Mouse (Mus musculus): ENCODE results near the gene Dock9.
"Not testable (repeated sequence)": the region's sequence is repeated elsewhere in the genome, so short reads cannot be mapped to it uniquely, and the experiment has no call there.

The Dock9 gene

DNA sequence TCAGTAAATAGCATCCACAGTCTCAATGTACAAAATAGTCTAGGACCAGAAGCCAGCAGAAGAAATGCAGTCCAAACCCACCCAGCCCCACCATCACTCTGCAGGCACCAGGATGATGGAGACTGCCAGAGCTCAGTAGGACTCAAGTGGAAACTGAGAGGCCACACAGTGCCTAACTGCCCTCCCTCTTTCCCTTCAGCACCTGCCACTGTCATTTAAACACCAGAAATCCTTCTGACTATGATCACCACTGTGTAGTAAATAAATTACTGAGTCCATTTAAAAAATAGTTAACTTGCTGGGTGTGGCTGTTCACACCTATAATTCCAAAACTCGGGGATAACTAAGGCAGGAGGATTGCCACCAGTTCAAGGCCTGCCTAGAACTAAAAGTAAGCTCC is 97.6 kb downstream of the Dock9 start:
- no peak for DNase-seq (ENCODE audit: low spot score in 2 of 2)

DNA sequence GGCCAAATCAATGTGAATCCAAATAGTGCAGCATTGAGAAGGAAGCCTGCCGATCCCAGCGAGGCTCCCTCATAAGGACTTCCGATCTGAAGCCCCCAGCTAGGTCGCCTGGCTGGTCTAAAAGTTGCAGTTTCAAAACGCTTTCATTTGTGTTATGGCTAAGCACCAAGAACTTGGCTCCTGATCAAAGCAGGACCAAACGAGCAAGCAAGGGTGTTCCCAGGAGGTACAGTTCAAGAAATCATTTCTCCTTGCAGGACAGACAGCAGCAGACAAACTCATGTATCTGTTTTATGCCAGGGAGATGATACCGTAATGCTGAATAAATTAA is 99.1 kb downstream of the Dock9 start:
- no peak for DNase-seq (ENCODE audit: low spot score in 2 of 2)

DNA sequence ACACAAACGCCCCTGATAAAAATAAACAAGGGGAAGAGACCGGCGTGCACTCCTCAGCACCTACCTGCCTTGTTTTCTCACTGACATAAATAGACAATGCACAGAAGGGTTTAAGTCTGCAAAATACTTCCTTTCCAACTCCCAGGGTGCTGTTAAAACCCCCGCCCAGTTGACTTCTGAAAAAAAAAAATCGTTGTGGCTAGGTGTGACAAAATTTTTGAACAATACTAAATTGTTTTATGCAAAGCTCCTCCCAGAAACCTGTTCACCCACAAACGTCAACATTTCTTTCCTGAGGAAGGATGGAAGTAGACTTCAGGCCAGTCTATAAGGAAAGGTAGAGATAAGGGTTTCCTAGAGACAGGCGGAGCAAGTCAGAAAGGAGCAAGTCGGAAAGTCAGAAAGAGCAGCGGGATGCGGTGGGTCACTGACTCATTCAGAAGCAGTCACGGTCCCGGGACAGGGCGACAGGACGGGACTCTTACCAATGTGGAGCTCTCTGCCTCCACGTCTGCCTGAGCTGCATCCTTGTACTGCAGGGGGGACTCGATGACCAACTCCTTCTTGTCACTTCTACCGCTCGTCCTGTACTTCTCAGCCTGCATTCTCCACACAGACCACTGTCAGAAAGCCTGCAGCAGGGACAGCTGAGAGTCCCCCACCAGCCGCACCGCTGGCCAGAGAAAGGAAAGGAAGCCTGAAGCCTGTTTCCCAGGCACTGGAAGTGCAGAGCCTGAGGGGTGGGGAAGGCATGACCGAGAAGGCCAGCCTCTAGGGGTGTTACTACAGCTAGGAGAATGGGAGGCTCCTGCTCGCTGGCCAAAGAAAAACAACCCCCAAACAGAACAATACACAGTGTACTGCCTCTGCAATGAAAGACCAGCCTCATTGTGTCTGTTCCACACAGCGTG is 99.7 kb downstream of the Dock9 start:
- peak; percentile 50 to 68 for DNase-seq (ENCODE audit: low spot score in 2 of 2)

DNA sequence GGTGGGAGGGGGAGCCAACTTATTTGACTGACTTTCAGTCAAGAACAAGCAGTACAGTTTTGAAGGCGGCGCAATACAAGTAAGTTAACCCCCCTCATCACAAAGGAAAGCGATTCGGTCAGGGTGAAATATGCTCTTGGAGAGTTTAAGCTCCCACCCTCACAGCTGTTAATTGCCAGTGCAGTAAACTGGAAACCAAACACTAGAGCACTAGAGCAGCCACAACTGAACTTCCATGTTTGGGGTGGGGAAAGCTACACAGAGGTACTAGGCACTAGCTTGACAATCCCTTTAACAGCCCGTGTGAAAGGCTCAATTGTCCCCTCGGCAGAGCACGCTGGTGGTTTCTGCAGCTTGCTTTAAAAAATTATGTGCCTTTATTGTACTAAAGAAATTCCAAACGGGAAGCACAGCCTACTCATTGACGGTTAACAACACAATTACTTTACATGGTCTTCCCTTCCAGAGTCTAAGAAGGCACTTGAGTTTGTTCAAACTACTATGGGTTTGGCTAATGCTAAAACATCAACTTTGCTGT is 100.4 kb downstream of the Dock9 start:
- no peak for DNase-seq (ENCODE audit: low spot score in 2 of 2)

DNA sequence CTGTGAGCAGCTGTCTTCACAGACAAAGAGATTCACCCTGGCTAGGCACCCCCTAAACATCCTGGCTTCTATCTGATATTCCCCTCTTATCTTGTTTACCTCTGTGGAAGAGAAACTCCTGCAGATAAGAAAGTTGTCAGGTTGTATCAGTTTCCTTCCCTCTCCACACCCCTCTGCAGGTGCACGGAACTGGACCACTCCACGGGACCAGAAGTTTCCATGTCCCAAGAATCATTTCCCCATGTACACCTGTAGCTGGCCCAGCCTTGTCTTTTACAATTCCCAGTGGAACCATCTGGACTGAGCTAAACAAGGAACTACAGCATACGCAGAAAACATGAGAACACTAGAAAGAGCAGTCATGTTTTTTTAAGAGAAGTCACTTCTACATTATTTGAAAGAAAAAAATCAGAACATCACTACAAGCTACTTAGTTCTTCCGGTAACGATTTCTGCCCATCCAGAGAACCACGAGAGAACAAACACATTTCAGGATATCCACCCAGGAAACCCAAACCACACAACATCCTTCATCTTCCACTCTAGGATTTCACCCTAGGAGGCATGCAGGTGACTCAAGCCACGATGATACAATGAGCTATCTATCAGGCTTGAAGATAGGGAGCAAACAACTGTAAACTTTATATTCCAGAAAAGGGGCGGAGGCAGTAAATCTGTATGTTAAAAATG is 101.1 kb downstream of the Dock9 start:
- no peak for DNase-seq (ENCODE audit: low spot score in 2 of 2)

DNA sequence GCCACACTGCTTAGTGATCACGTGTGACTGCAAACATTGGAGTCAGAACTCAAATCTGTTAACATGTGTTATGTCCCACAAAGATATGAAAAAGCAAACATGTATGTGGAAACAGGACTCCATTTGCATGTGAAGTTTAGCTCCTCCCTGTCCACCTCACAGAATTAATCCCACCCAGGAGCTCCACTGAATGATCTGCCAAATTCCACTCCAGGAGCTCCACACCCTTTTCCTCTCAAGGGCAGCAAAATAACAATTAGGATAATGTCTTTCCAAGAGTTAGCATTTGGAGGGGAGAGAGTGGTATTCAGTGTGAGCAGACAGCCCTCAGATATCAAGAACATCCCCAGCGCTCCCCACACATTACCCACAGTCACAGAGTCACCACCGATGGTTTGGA is 102.9 kb downstream of the Dock9 start:
- DNase-seq (ENCODE audit: low spot score in 2 of 2): no peak

DNA sequence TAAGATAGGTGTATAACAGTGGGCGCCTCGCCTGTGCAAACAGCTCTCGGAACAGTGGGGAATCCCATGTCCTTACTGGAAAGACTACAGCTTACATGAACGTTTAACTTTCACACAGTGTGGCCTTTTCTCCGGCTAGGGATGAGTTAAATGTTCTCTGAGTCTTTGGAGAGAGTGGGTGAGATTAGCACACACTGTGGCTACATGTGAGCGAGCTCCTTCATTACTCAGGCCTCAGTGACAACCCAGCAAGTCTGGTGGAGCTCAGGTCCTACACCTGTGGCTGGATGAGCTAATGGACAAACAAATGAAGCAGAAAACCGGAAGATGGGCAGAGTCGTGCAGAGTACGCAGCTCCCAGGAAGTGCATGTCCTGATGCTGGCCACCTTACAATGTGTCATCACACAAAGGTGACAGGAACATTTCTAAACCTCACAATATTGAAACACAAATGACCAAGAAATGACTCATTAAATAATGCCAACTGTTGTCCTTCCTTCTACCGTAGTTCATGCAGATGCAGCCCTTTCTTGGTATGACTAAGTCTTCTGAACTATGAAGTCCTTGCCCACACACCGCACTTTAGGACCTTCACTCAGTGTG is 103.5 kb downstream of the Dock9 start:
- DNase-seq (ENCODE audit: low spot score in 2 of 2): no peak

DNA sequence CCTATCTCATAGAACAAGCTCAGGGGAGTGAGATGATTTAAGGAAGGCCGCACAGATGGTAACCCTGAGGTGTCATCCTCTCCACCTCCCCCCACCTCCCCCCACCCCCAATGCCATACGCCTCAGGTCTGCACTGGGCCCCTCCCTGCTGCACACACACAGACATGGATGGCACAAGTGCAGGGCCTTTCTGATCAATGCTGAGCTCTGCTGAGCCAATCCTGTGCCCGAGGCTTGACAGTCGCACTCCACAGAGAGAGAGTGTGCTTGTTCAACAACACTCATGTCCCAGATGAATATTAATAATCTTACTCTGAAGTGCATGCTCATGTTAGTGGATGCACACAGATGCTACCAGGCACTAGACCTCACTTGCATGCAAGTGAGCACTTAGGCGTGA is 108.0 kb downstream of the Dock9 start:
- DNase-seq (ENCODE audit: low spot score in 2 of 2): not testable (repeated sequence)

DNA sequence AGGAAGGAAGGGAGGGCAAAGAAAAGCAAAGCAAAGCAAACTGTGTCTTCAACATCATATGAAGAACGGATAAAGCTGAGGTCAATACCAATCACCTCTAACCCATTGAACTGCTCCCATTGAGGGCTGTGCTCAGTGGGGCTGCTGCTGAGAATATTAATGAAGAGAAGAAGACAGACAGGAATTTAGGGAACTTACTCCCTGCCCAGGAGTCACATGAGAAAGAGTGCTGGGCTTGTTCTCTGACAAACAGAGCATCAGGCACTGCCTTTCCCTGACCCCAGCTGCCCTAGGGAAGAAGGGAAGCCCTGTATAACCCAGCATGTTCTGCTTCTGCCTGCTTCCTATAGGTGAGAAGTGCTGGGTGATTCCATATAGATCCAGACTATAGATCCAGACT is 109.5 kb downstream of the Dock9 start:
- no peak for DNase-seq (ENCODE audit: low spot score in 2 of 2)

DNA sequence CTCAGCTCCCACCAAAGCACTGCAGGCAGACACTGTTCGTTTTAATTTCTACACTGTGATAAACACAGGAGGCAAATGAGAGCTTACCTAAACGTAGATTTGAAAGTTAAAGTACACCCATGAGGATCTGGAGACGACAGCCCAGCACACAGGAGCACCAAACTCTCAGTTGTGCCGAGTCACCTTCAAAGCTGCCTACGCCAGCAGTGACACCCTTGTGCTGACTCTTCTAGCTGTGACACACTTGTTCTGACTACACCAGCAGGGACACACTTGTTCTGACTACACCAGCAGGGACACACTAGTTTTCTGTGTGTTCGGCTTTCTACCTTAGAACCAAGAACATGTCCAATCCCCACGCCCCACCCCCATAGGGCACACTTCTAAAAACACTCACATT is 110.4 kb downstream of the Dock9 start:
- DNase-seq (ENCODE audit: low spot score in 2 of 2): no peak

DNA sequence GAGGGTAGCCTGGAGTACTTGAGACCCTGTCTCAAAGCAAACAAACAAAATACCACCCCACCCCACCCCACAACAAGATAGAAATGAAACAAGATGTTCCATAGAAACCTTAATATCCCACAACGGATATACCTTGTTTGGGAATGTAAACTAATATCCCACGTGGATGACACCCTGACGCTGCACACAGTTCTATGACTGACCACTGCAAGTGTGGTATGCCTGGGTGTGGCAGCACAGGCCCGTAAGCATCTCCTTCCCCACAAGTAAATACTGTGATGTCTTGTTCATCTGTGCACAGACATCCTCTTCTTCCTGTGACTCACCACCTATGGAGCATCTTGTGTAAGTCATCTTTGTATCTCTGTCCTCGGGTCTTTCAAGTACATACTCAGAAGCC is 118.7 kb downstream of the Dock9 start:
- no peak for DNase-seq (ENCODE audit: low spot score in 2 of 2)

DNA sequence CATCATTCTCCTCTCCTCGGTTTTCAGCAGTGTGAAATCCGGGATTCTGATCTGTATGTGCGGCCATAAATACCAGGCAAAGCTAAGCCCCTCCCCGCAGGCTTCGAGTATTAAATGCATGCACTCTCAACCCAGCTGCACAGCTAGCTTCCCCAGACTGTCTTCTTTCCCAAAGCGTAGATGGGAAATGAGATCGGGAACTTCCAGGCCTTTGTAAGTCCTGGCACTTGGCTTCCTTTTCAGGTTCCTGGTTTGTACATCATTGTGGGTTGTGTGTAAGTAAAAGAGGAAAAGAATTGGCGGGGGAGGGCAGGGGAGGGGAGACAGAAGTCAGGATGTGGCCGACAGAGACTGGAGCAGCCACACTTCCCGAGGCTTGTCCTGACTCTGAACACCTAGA is 119.2 kb downstream of the Dock9 start:
- no peak for DNase-seq (ENCODE audit: low spot score in 2 of 2)

DNA sequence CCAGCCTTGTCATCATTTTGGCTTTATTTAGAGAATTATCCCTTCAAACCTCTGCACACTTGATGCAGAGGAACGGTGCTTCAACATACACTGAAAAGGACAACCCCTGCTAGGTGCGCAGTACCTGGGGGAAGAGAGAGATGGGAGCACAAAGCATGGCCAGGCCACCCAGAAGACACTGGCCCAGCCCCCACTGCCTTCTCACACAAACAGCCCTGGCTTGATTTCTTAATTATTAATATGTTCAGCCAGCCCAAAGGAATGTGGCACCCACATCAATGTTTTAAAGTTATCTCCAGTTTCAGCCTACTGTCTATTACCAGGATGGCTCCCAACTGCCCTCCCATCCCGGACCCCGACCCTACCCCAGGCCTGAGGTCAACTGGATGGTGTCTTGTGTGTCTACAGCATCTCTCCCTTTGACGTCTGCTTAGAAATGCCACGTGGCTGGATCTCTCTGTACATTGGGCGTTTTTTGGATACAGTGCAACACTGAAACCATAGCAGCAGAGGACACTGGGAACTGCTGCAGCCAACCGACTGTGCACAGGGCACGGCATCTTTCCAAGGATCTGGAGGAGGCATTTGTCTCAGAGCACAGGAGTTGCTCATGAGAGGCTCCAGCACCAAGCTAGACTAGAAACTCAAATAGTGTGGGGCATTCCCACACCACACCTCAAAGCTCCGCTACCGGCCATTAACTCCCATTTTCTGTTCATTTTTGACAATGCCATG is 120.9 kb downstream of the Dock9 start:
- no peak for DNase-seq (ENCODE audit: low spot score in 2 of 2)

DNA sequence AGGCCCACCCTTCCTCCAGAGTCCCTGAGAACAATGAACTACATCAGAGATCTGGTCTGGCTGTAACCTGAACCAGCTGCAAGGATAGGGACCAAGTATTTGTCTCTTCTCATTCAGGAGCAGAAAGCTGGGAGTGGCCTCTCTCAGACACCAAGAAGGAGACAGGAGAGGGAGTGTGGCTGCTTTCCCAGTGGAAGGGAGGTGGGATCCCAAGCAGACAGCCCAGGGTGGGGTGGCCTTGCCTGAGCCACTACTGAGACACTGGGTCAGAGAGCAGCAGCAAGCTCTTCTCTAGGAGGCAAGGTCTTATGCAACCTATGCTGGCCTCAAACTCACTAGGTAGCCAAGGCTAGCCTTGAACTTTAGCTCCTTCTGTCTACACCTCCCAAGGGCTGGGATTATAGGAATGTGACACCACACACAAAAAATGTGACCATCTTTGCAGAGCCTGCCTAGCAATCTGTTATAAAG is 121.5 kb downstream of the Dock9 start:
- peak in 1 of 2 experiments; percentile 66 for DNase-seq (ENCODE audit: low spot score in 2 of 2)

DNA sequence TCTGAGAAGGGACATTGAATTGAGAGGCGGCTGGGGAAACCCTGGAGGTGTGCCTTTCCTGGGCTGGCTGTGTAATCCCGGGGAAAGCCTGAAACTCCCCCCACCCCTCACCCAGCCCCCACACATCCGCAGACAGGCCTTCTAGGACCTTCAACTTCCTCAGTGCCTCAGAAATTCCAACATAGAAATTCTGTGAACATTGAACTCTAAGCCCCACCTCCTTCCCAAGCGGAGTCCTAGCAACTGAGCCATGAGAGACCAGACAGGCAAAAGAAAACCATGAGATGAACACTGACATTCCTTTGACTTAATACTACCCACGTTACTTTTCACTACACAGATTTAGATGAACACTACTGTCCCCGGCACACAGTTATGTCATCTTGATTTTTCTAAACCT is 122.1 kb downstream of the Dock9 start:
- no peak for DNase-seq (ENCODE audit: low spot score in 2 of 2)

DNA sequence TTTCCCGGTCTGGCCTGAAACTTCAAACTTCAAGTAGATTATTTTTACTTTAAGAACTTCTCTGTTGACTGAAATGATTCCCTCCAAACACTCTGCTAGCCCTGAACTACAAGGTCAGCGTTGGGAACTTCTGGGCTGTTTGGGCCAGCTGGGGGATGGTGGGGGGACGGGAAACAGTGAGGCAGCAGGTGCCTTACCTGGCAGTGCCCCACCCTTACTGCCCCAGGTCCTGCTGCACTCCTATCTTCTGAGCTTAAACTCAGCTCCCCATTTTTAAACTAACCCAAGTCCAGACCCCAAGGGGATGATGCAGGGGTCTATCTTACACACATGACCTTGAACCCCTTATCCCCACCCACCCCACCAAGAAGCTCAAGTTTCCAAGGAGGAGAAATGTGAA is 122.5 kb downstream of the Dock9 start:
- DNase-seq (ENCODE audit: low spot score in 2 of 2): no peak

DNA sequence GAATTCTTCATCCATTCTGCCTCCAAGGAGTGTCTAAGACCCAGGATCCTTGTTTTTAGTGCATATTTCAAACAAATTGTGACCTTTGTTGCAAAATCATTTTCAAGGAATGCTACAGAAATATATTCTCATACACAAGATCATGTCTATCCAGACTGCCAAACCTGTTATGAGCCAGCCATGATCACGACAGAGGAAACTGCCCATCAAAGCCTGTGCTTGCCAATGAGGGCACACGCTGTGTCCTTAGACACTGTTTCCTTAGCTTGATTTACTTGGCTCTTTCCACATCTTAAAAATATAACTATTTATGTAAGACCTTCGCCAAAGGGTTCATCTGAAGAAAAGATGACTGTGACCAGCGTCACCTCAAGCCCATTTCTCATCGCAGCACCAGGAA is 127.6 kb downstream of the Dock9 start:
- DNase-seq (ENCODE audit: low spot score in 2 of 2): no peak

DNA sequence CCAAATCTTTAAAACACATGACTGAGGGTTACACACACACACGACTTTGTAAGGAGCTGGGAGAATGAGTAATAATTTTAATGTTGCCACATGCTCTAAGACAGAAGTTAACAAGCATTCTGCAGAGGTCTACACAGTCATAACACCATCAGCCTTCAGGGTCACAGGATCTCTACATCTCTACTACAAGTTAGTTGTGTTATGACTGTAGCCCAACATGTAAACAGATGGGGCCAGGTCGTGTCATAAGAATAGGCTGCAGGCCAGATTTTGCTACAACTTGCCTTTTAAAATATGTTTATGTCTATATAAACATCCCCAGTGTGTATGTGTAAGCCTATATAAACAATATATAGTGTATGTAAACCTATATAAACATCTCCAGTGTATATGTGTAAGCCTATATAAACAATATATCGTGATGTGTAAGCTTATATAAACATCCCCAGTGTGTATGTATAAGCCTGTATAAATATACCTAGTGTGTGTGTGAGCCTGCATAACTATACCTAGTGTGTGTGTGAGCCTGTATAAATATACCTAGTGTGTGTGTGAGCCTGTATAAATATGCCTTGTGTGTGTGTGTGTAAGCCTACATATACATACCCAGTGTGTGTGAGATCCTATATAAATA is 130.9 kb downstream of the Dock9 start:
- DNase-seq (ENCODE audit: low spot score in 2 of 2): no peak

DNA sequence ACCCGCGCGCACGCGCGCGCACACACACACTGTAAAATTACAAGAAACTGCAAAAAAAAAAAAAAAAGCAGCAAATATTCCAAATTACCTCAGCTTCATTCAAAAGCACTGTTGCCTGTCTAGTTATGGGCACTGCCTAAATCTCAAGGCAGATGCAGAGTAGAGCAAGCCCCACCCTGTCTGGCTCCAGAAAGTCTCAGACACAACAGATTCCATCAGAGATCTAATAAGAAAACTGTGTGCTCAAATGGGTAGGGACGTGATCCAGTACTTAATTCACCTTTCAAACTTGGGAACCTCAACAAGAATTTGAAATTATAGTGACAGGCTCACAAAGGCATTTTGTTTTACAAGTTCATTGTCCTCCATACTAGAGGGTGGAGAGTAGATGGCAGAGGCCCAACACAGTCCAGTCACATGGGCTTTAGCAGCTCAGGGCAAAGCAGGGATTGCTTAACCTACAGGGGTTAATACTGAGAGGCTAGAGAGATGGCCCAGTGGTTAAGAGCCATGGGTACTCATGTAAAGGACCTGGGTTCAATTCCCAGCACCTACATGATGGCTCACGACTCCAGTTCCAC is 131.9 kb downstream of the Dock9 start:
- no peak for DNase-seq (ENCODE audit: low spot score in 2 of 2)

DNA sequence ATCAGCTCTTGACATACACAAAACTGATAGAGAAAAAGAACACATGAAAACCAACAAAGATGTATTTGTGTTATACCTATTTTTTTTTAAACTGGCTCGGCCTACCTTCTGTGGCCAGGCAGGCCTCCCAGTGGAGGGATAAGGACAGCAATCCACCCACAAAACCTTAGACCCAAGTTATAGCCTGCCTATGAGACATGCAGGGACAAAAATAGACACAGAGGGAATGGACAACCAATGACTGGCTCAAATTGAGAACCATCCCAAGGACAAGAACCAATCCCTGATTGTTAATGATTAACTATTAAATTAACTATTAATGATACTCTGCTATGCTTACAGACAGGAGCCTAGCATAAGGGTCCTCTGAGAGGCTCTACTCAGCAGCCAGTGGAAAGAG is 133.7 kb downstream of the Dock9 start:
- DNase-seq (ENCODE audit: low spot score in 2 of 2): no peak

DNA sequence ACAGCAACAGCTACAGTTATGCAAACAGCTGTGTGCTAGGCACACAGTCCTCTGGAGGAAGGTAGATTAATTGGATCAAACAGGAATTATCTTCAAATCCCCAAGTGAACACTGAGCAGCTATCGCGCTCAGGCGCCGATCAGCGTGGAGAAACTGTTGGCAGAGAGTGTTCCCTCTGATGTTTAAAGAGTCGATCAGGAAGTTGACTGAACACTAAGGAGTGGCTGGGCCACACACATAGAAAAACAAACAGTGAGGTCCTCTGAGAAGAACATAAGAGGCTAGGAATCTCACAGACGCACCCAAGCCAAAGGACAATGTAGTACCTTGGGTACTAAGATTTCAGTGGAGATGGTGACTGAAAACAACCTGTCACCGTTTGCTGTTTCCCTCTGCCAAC is 136.7 kb downstream of the Dock9 start:
- DNase-seq (ENCODE audit: low spot score in 2 of 2): no peak

Data from urinary bladder, postnatal 4 days (tissue).